Mouse (Mus musculus): ENCODE measurements around the gene Triobp.
"Not testable (repeated sequence)": the region's sequence is repeated elsewhere in the genome, so short reads cannot be mapped to it uniquely, and the experiment has no call there.

The Triobp gene

DNA sequence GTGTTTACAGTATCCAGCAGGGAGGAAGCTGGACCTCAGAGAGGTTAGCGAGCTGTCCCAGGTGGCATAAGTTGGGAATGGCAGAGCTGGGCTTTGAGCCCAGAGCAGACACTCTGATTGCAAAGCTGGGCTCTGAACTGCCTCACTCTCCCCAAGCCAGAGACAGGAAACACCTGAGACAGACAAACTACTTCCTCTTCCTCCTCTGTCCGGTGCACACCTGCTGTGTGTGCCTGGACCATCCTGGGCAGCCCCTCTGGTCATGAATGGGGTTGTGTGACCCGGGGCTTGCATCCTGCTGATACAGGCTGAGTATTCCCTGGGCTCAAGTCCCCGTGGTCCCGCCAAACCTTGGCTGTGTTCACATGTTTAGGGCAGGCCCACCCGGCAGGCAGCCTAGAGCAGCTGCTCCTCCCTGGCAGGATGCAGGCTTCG lies 52.9 kb downstream of the Triobp start:
- DNase-seq (ENCODE audit: low spot score in 2 of 2) = no peak

DNA sequence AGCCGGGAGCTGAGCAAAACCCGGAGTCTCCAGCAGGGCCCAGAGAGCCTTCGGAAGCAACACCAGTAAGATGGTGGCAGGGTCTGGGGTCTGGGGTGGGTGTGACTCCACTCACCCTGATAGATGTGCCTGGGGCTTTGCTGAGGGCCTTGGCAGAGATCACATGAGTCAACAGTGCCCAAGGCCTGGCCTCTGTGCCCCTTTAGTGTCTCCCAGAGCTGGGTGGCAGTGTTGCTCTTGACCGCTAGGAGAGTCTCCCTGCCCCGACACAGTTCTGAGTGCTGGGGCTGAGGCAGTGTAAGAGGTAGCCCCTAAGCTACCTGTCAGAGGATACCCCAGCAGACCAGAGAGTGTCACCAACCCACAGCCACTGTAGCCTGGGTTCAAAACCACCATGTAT lies 54.0 kb downstream of the Triobp start:
- no peak for DNase-seq (ENCODE audit: low spot score in 2 of 2)

GRCm38 (mm10) chr15:79002036-79002435 lies 54.5 kb downstream of the Triobp start:
- DNase-seq (ENCODE audit: low spot score in 2 of 2) = no peak

DNA sequence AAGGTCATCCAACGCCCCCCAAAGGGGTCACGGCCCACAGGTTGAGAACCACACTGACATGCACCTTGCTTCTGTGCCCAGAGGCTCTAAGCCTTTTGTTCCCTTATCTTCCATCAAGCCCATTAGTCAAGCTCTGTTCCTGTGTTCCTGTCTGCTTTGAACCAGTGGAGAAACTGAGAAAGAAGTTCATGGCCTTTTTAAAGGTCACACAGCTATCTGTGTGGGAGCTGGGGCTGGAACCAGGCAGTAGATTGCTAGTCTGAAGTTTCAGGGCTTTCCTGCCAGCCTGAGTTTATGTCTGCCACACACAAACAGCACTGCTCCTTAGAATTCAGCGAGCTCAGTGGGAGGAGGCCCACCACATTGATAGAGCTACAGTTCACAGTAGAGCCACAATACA lies 55.6 kb downstream of the Triobp start:
- no peak for DNase-seq (ENCODE audit: low spot score in 2 of 2)

- DNase-seq (ENCODE audit: low spot score in 2 of 2) = no peak
Observed at GRCm38 (mm10) chr15:79005581-79005980, 58.1 kb downstream of the Triobp start.

DNA sequence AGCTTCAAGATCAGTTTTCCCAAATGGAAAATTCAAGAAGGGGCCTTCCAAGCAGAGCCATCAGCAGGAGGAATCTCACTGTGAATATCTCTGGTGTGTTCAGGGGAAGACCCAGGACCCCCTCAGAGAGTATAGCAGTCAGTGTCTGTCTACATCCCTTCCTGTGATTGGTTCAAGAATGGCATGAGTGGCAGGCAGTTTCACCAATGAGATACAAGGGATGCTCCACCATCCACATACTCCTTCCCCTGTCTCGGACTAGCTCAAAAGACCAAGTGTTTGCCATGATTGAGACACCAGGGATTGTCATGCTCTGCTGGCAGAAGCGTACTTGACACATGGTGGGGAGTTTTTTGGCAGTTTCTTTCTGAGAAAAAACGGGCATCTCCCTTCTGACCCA lies 59.1 kb downstream of the Triobp start:
- DNase-seq (ENCODE audit: low spot score in 2 of 2) = no peak

DNA sequence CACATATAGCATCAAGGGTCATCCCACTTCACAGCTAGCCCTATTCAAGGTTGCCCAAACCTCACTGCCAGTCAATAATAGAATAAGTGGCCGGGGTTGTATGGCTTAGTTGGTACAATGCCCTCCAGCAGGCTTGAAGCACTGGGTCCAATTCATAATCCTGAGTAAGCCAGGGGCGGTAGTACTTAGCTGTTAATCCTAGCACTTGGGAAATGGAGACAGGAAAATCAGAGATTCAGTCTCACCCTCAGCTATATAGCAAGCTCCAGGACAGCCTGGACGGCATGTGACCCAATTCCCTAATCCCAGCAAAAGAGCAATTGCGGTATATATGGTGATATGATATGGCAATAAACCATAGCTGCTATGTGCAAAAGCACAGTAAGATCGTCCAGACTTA lies 59.5 kb downstream of the Triobp start:
- no peak for DNase-seq (ENCODE audit: low spot score in 2 of 2)

DNA sequence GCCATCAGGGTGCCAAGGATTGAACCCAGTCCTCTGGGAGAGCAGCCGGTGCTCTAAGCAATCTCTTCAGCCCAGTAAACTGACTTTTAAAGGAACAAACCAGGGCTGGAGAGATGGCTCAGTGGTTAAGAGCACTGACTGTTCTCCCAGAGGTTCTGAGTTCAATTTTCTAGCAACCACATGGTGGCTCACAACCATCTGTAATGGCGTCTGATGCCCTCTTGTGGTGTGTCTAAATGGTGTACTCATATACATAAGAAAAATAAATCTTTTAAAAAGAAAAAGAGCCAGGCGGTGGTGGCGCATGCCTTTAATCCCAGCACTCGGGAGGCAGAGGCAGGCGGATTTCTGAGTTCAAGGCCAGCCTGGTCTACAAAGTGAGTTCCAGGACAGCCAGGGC lies 60.3 kb downstream of the Triobp start:
- not testable (repeated sequence) for DNase-seq (ENCODE audit: low spot score in 2 of 2)

GRCm38 (mm10) chr15:79009734-79010133 lies 62.2 kb downstream of the Triobp start:
- DNase-seq (ENCODE audit: low spot score in 2 of 2) = no peak

- no peak for DNase-seq (ENCODE audit: low spot score in 2 of 2)
Observed at GRCm38 (mm10) chr15:79011550-79011949, 64.0 kb downstream of the Triobp start.

GRCm38 (mm10) chr15:79013382-79013781 lies 65.9 kb downstream of the Triobp start:
- DNase-seq (ENCODE audit: low spot score in 2 of 2) = no peak

DNA sequence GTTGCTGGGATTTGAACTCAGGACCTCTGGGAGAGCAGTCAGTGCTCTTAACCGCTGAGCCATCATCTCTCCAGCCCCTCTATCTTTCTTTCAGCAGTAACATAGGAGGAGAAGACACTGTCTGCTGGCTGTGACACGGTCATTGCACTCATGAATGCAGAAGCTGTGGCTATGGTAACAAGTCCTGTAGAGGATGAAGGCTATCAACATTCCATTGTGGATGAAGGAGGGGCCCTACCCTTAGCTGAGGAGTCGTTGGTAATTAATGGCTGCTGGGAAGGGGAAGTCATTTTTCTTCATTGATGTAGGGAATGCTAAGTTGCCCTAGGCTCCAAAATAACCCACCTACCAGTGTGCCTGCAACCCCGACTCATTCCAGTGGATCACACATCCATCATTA lies 70.7 kb downstream of the Triobp start:
- no peak for DNase-seq (ENCODE audit: low spot score in 2 of 2)

- no peak for DNase-seq (ENCODE audit: low spot score in 2 of 2)
Observed at GRCm38 (mm10) chr15:79018886-79019285, 71.4 kb downstream of the Triobp start.

GRCm38 (mm10) chr15:79022671-79023230 lies 75.2 kb downstream of the Triobp start:
- DNase-seq (ENCODE audit: low spot score in 2 of 2) = no peak

DNA sequence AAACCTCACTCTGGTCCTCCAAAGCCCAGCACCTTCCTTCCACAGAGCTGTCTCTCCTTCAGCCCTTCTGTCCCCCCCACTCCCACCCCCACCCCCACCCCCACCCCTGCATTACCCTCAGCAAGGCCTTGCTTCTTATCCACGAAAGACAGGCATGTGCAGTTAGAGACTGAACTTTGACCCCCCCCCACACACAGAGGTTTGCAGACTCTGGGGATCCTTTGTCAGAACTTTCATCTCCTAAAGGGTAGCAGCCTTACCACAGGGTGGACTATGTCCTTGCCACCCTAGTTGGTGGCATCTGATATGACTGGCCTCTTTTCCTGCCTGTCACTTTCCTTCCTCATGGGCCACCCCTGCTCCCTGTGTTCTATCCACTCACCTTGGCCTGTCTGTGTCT lies 75.8 kb downstream of the Triobp start:
- DNase-seq (ENCODE audit: low spot score in 2 of 2) = no peak

DNA sequence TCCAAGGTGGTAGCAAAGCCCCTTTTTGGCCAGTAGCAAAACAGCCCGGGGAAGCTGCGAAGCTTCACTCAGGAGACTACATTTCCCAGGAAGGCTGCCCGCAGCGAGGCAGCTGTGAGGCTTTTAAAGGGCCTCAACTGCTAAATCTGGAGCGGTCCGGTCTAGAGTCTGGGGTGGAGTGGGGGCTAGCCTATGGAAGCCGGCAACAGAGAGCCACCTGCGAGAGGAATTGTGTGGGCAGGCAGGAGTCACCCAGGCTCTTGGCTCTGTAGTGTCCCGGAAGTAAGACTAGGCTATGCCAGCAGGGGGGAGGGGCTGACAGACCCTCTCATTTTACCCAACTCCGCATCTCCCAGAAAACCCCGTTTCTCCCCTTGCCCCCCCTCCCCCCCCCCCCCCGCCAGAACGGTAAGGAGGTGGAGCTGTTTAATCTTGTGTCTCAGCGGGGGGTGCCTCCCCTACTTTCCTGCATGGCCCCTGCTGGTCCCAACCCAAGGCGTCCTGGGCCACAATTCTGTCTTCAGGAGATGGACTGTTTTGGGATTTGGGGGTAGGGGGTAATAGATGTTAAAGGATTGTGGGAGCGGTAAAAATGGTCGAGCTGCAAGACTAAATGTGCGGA lies 78.3 kb downstream of the Triobp start:
- no peak for DNase-seq (ENCODE audit: low spot score in 2 of 2)

- no peak for DNase-seq (ENCODE audit: low spot score in 2 of 2)
Observed at GRCm38 (mm10) chr15:79026511-79027290, 79.2 kb downstream of the Triobp start.

DNA sequence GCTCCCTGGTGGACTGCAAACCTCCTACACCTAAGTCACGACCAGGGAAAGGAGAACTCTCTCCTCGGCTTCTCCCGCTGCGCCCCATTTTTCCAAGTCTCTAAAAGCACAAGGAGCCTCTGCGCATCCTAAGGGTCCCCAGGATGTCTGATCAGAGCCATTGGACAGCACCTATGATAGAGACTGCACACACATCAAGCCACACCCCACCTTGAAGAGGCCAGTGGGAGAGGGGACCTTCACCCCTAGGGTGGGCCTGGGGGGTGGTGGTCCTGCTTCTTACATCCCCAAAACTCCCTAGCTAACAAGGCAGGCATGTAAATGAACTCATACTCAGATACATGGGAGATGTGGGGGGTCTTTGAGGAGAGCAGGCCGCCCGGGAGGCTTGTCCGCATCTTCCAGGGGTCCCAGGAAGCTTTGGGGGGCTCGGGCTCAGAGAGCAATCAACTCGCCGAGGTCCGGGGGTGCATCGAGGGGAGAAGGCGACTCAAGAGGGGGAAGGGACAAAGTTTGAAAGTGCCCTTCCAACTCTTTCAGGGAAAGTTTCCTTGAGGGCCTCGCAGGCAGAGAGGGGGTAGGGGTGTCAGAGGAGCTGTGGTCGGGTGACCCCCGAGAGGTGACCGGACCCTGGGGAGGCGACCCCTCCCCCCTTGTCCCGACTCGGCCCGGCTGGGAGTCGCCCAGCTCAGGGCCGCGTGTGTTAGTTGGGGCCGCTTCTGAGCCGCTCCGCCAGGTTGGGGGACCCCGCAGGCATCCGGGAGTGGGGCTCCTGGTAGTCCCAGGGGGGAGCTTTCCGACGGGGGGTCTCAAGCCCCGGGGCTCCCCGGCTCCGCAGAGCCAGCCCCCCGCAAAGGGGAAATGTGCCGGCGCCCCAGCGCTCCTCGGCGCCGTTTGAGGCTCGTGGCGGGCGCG lies 80.0 kb downstream of the Triobp start:
- DNase-seq (ENCODE audit: low spot score in 2 of 2) = no peak

DNA sequence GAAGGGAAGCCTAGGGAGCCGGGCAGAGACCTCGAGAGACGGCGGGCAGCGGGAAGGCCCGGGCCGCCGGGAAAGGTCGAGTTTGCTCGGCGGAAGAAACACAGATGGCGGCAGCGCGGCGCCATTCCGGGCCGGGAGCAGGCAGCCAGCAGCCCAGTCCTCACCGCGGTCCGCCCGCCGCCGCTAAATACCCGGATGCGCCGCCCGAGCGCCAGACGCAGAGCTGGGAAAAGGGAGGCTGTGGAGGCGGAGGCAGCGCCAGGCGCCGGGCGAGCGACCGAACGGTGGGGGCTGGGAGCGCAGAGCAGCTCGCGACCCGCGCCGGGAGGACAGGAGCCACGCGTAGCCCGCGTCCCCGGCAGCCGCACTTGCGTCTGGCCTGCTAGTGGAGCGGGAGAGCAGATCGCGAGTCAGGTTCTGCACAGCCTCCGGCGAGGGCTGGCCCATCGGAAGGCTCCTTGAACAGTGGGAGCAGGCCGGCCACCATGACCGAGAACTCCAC lies 80.8 kb downstream of the Triobp start, which contains the start of gene H1f0:
H1f0 (plus strand) TSS at position 214 of the 502 bp plus-strand sequence.
- DNase-seq (ENCODE audit: low spot score in 2 of 2) = peak; percentile 42 to 75

GRCm38 (mm10) chr15:79028823-79029484 lies 81.4 kb downstream of the Triobp start:
- no peak for DNase-seq (ENCODE audit: low spot score in 2 of 2)

Data from spleen, postnatal 14 days (tissue).